Mouse (Mus musculus): Measurements from ENCODE around the gene Epop. TPM values are rescaled to one million over a fixed set of nuclear protein-coding genes. Genes with fewer than 3 reads are reported as not detected.
A peak's percentile ranks its signal among the peaks of the same experiment; 100 is the strongest.

Gene Epop
- polyA plus RNA-seq, 1 experiment from 2014 or later: 12.5 TPM

DNA sequence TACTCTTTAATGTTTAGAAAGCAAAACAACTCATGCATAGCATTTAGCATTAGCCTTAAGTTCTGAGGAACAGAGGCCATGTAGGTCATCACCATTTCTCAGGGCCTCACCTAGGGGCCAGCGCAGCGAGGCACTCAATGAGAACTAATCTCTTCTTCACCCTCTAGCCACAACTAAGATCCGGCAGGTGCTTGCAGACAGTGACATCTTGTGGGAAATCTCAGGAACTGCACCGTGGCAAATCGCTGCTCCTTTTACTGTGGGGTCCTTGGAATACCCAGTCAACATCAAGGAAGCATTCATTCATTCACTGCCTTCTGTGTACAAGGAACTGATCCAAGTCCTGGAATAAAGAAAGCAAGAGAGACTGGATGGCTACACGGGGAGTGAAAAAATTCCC, 7.1 kb downstream of the Epop start:
- Histone ChIP-seq H3K9me3 (ENCODE audit: control insufficient read depth, low read length) (no peaks in the 10 kb centered on the region), H3K27me3 (ENCODE audit: control insufficient read depth, insufficient read depth, low read length) (peaks cover 15% of the 10 kb centered on the region), H3K4me2 (ENCODE audit: low read depth, severe bottlenecking) (no peak overlapping the region), H3K4me1 (ENCODE audit: control insufficient read depth, insufficient read depth, low read length) (peaks cover 11% of the 10 kb centered on the region), H3K27ac (replicated peaks; ENCODE audit: low read depth, low read length) (no peak overlapping the region), H3K9ac (ENCODE audit: low read length) (no peak overlapping the region), H3K36me3 (ENCODE audit: control insufficient read depth, insufficient read depth, low read length) (no peaks in the 10 kb centered on the region), H3K4me3 (ENCODE audit: low read depth, low read length) (no peak overlapping the region)
- WGBS: 5% methylated on average over 6 of the region's 6 CpGs
- no peak for ATAC-seq (ENCODE audit: insufficient number of reproducible peaks, low FRiP score, low TSS enrichment, low read depth)
- peak; percentile 85 for DNase-seq (ENCODE audit: low spot score)

DNA sequence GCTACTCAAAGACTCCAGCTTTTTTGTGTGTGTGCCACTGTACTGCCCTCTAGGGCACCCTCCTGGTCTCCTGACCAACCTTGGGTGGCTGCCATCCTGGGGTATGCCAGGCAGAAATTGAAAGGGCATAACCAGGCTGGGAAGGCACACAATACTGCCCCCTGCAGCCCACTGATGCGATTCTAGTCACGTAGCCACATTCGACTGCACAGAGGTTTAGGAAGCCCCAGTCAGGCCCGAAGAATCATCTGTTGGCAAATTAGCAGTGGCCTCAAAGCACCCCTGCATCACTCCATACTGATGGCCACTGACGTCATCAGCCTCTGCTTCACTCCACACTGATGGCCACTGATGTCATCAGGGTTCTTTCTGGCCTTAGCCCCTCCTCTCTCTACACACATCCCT, 10.1 kb downstream of the Epop start:
- no peak for DNase-seq (ENCODE audit: low spot score)
- Histone ChIP-seq H3K4me2 (ENCODE audit: low read depth, severe bottlenecking) (no peak overlapping the region), H3K9me3 (ENCODE audit: control insufficient read depth, low read length) (no peaks in the 10 kb centered on the region), H3K9ac (ENCODE audit: low read length) (no peak overlapping the region), H3K27ac (replicated peaks; ENCODE audit: low read depth, low read length) (no peak overlapping the region), H3K4me3 (ENCODE audit: low read depth, low read length) (no peak overlapping the region), H3K27me3 (ENCODE audit: control insufficient read depth, insufficient read depth, low read length) (peaks cover 11% of the 10 kb centered on the region), H3K4me1 (ENCODE audit: control insufficient read depth, insufficient read depth, low read length) (no peaks in the 10 kb centered on the region), H3K36me3 (ENCODE audit: control insufficient read depth, insufficient read depth, low read length) (no peaks in the 10 kb centered on the region)
- 62% methylated on average over 5 of the region's 5 CpGs for WGBS
- no peak for ATAC-seq (ENCODE audit: insufficient number of reproducible peaks, low FRiP score, low TSS enrichment, low read depth)

- no peak for ATAC-seq (ENCODE audit: insufficient number of reproducible peaks, low FRiP score, low TSS enrichment, low read depth)
- H3K36me3 ChIP-seq (ENCODE audit: control insufficient read depth, insufficient read depth, low read length): no peaks in the 10 kb centered on the region
- H3K4me3 ChIP-seq (ENCODE audit: low read depth, low read length): no peak overlapping the region
- no peak overlapping the region for H3K9ac ChIP-seq (ENCODE audit: low read length)
- H3K4me1 ChIP-seq (ENCODE audit: control insufficient read depth, insufficient read depth, low read length): no peaks in the 10 kb centered on the region
- peaks cover 8% of the 10 kb centered on the region for H3K27me3 ChIP-seq (ENCODE audit: control insufficient read depth, insufficient read depth, low read length)
- DNase-seq (ENCODE audit: low spot score): no peak
- 41% methylated on average over 11 of the region's 11 CpGs for WGBS
- H3K27ac ChIP-seq (replicated peaks; ENCODE audit: low read depth, low read length): no peak overlapping the region
- H3K9me3 ChIP-seq (ENCODE audit: control insufficient read depth, low read length): no peaks in the 10 kb centered on the region
- H3K4me2 ChIP-seq (ENCODE audit: low read depth, severe bottlenecking): no peak overlapping the region
Observed at GRCm38 (mm10) chr11:97618368-97618767, 11.1 kb downstream of the Epop start.

- H3K36me3 ChIP-seq (ENCODE audit: control insufficient read depth, insufficient read depth, low read length): no peaks in the 10 kb centered on the region
- no peaks in the 10 kb centered on the region for H3K9me3 ChIP-seq (ENCODE audit: control insufficient read depth, low read length)
- 83% methylated on average over 4 of the region's 4 CpGs for WGBS
- DNase-seq (ENCODE audit: low spot score) (no peak), ATAC-seq (ENCODE audit: insufficient number of reproducible peaks, low FRiP score, low TSS enrichment, low read depth) (no peak)
- H3K4me2 ChIP-seq (ENCODE audit: low read depth, severe bottlenecking): no peak overlapping the region
- no peak overlapping the region for H3K9ac ChIP-seq (ENCODE audit: low read length)
- no peak overlapping the region for H3K27ac ChIP-seq (replicated peaks; ENCODE audit: low read depth, low read length)
- H3K4me1 ChIP-seq (ENCODE audit: control insufficient read depth, insufficient read depth, low read length): no peaks in the 10 kb centered on the region
- H3K27me3 ChIP-seq (ENCODE audit: control insufficient read depth, insufficient read depth, low read length): peaks cover 8% of the 10 kb centered on the region
- H3K4me3 ChIP-seq (ENCODE audit: low read depth, low read length): no peak overlapping the region
Observed at GRCm38 (mm10) chr11:97615276-97615675, 14.2 kb downstream of the Epop start.

GRCm38 (mm10) chr11:97611076-97611475, 18.4 kb downstream of the Epop start:
- no peak overlapping the region for H3K9ac ChIP-seq (ENCODE audit: low read length)

GRCm38 (mm10) chr11:97609743-97610142, 19.8 kb downstream of the Epop start:
- no peaks in the 10 kb centered on the region for H3K9me3 ChIP-seq (ENCODE audit: control insufficient read depth, low read length)
- 91% methylated on average over 13 of the region's 13 CpGs for WGBS

More at GRCm38 (mm10) chr11:97611076-97611475, 18.4 kb downstream of the Epop start:
- H3K36me3 ChIP-seq (ENCODE audit: control insufficient read depth, insufficient read depth, low read length): no peaks in the 10 kb centered on the region
- no peak overlapping the region for H3K4me3 ChIP-seq (ENCODE audit: low read depth, low read length)
- no peak overlapping the region for H3K27ac ChIP-seq (replicated peaks; ENCODE audit: low read depth, low read length)
- no peaks in the 10 kb centered on the region for H3K9me3 ChIP-seq (ENCODE audit: control insufficient read depth, low read length)
- H3K4me2 ChIP-seq (ENCODE audit: low read depth, severe bottlenecking): no peak overlapping the region
- H3K27me3 ChIP-seq (ENCODE audit: control insufficient read depth, insufficient read depth, low read length): no peaks in the 10 kb centered on the region
- no peaks in the 10 kb centered on the region for H3K4me1 ChIP-seq (ENCODE audit: control insufficient read depth, insufficient read depth, low read length)
- no peak for ATAC-seq (ENCODE audit: insufficient number of reproducible peaks, low FRiP score, low TSS enrichment, low read depth)
- no peak for DNase-seq (ENCODE audit: low spot score)
- 72% methylated on average over 8 of the region's 8 CpGs for WGBS

DNA sequence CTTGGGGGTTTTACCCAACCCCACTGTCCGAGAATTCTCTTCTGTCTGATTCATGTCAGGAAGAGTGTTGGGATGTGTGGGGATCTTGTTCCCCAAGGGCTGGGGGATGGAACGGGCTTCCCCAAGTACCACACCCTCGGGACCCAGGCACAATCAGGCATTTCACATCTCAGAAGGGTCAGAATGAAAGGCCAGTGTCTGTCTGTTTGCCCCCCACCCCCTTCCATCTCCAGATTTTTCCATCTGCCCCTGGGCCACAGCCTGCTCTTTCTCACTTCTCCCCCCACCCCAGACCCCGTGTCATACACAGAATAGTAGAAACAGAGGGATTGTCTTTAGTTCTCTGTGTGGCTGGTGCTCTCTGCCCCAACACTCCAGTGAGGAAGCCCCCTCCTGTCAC, 20.6 kb downstream of the Epop start:
- 73% methylated on average over 4 of the region's 4 CpGs for WGBS
- Histone ChIP-seq H3K9ac (ENCODE audit: low read length) (no peak overlapping the region), H3K9me3 (ENCODE audit: control insufficient read depth, low read length) (no peaks in the 10 kb centered on the region)

More at GRCm38 (mm10) chr11:97609743-97610142, 19.8 kb downstream of the Epop start:
- ATAC-seq (ENCODE audit: insufficient number of reproducible peaks, low FRiP score, low TSS enrichment, low read depth): no peak
- Histone ChIP-seq H3K4me3 (ENCODE audit: low read depth, low read length) (no peak overlapping the region), H3K9ac (ENCODE audit: low read length) (no peak overlapping the region), H3K27me3 (ENCODE audit: control insufficient read depth, insufficient read depth, low read length) (no peaks in the 10 kb centered on the region), H3K4me2 (ENCODE audit: low read depth, severe bottlenecking) (no peak overlapping the region), H3K27ac (replicated peaks; ENCODE audit: low read depth, low read length) (no peak overlapping the region), H3K4me1 (ENCODE audit: control insufficient read depth, insufficient read depth, low read length) (no peaks in the 10 kb centered on the region), H3K36me3 (ENCODE audit: control insufficient read depth, insufficient read depth, low read length) (no peaks in the 10 kb centered on the region)
- DNase-seq (ENCODE audit: low spot score): no peak

GRCm38 (mm10) chr11:97607056-97607725, 22.3 kb downstream of the Epop start:
- Histone ChIP-seq H3K9me3 (ENCODE audit: control insufficient read depth, low read length) (no peaks in the 10 kb centered on the region), H3K4me3 (ENCODE audit: low read depth, low read length) (no peak overlapping the region), H3K4me2 (ENCODE audit: low read depth, severe bottlenecking) (no peak overlapping the region), H3K36me3 (ENCODE audit: control insufficient read depth, insufficient read depth, low read length) (no peaks in the 10 kb centered on the region), H3K27ac (replicated peaks; ENCODE audit: low read depth, low read length) (no peak overlapping the region), H3K9ac (ENCODE audit: low read length) (no peak overlapping the region), H3K27me3 (ENCODE audit: control insufficient read depth, insufficient read depth, low read length) (no peaks in the 10 kb centered on the region), H3K4me1 (ENCODE audit: control insufficient read depth, insufficient read depth, low read length) (no peaks in the 10 kb centered on the region)
- ATAC-seq (ENCODE audit: insufficient number of reproducible peaks, low FRiP score, low TSS enrichment, low read depth): no peak
- 99% methylated on average over 8 of the region's 8 CpGs for WGBS
- no peak for DNase-seq (ENCODE audit: low spot score)

More for the DNA sequence above, 20.6 kb downstream of the Epop start:
- Histone ChIP-seq H3K4me1 (ENCODE audit: control insufficient read depth, insufficient read depth, low read length) (no peaks in the 10 kb centered on the region), H3K4me3 (ENCODE audit: low read depth, low read length) (no peak overlapping the region), H3K36me3 (ENCODE audit: control insufficient read depth, insufficient read depth, low read length) (no peaks in the 10 kb centered on the region), H3K27me3 (ENCODE audit: control insufficient read depth, insufficient read depth, low read length) (no peaks in the 10 kb centered on the region), H3K27ac (replicated peaks; ENCODE audit: low read depth, low read length) (no peak overlapping the region), H3K4me2 (ENCODE audit: low read depth, severe bottlenecking) (no peak overlapping the region)
- DNase-seq (ENCODE audit: low spot score) (no peak), ATAC-seq (ENCODE audit: insufficient number of reproducible peaks, low FRiP score, low TSS enrichment, low read depth) (no peak)

DNA sequence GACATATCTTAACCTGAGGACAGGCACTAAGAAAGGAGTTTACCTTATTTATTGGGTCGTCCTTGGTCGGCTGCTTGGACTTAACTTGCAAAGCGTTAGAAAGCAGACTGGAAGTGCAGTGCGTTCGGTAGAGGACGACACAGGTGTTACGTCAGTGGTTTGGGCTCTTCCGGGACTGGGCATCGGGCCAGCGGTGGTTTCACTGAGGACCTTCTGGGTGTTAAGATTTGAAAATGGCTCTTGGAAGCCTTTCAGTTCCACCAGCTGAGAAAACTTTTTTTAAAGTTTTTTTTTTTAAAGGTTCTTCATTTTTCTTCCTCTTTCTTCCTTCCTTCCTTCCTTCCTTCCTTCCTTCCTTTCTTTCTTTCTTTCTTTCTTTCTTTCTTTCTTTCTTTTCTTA, 25.6 kb downstream of the Epop start:
- no peaks in the 10 kb centered on the region for H3K9me3 ChIP-seq (ENCODE audit: control insufficient read depth, low read length)
- ATAC-seq (ENCODE audit: insufficient number of reproducible peaks, low FRiP score, low TSS enrichment, low read depth) (no peak), DNase-seq (ENCODE audit: low spot score) (no peak)
- no peak overlapping the region for H3K9ac ChIP-seq (ENCODE audit: low read length)
- H3K27me3 ChIP-seq (ENCODE audit: control insufficient read depth, insufficient read depth, low read length): no peaks in the 10 kb centered on the region
- H3K4me1 ChIP-seq (ENCODE audit: control insufficient read depth, insufficient read depth, low read length): no peaks in the 10 kb centered on the region
- H3K36me3 ChIP-seq (ENCODE audit: control insufficient read depth, insufficient read depth, low read length): no peaks in the 10 kb centered on the region
- 75% methylated on average over 10 of the region's 10 CpGs for WGBS
- no peak overlapping the region for H3K27ac ChIP-seq (replicated peaks; ENCODE audit: low read depth, low read length)
- no peak overlapping the region for H3K4me2 ChIP-seq (ENCODE audit: low read depth, severe bottlenecking)
- no peak overlapping the region for H3K4me3 ChIP-seq (ENCODE audit: low read depth, low read length)

Measured in limb, embryonic 11.5 days (tissue).